Mouse (Mus musculus) spleen, postnatal 4 days (tissue): ENCODE measurements around the gene Ruvbl2.

ENCODE experiments used
- DNase-seq, 2 experiments: peaks; one replicate each; pipeline ENCODE4 v3.0.0; 2022; ENCODE audit warnings: low spot score in 2 of 2

The Ruvbl2 gene

GRCm38 (mm10) chr7:45461326-45461725 is 23.4 kb upstream of the Ruvbl2 start:
- peak in 1 of 2 experiments; percentile 64 for DNase-seq

GRCm38 (mm10) chr7:45460860-45461314 is 23.0 kb upstream of the Ruvbl2 start:
- DNase-seq, result peak; percentile 86 to 91

GRCm38 (mm10) chr7:45460377-45460776 is 22.5 kb upstream of the Ruvbl2 start:
- DNase-seq, result peak in 1 of 2 experiments; percentile 72

- DNase-seq, result peak; percentile 95 to 96
Observed at GRCm38 (mm10) chr7:45459564-45460140, 21.8 kb upstream of the Ruvbl2 start, which contains the start of gene Ftl1. Ftl1 (minus strand) TSS chr7:45459884.

DNA sequence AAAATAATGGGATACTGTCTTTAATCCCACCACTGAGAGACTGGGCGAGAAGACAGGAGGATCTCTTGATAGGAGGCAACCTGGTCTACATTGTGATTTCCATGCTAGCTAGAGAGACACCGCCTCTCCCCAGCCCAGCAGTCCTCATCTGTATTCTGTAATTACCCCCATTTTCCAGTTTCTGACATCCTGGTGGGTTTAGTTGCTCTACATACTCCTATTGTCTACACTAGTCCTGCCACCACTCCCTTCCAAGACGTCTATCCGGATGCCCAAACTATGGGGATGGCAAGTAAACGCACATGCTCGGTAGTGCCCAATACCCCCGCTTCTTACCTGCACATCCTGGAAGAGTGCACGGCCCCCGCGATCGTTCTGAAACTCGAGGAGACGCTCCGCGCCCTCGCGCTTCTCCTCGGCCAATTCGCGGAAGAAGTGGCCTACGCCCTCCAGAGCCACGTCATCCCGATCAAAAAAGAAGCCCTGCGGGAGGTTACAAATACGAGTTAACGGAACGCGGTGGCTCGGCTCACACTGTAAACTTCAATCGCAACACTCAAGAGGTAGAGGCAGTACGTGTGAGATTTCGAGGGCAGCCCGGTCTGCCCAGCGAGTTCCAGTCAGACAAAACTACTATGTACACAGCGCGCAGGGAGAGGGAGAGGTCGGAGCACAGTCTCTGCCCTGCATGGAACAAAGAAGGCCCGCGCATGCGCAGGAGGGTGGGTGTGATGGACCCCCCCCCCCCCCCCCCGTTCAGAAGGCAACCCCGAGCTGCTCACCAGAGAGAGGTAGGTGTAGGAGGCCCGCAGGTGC is 21.1 kb upstream of the Ruvbl2 start:
- DNase-seq, result peak; percentile 76 to 91

DNA sequence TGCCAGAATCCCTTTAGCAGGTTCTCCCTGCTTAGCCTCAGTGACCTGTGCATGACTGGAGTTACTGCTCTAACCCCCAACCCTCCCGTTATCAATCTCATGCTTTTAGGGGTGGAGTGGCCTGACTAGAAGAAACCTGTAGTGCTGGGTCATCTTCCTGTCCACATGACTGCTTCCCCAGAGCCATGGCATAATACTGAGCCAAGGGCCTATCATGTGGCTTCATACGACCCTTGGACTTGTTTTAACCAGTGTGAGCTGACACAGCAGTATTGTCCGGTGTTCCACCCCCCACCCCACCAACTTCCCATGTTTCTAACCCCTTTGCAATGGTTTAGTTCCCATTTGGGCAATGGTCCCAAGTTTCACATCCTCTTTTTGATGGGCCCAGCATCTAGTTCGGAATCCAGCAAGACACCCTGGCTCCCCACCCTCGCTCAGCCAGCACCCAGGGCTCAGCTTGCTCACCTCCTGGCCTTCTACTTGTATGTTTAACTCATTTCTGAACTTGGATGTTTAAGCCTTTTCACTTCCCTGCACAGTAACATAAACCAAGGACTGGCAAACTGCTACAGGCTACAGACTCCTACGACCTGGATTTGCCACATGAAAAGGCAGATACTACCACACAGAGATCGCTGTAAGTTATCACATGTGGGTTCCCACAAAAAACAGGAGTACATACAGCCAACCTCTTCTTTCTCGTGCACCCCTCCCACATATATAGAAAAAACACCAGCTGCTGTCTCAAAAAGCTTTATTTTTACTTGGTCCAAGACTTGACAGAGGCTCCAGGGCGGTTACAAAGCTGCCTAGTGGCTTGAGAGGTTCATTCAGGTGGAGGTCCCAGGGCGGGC is 19.5 kb upstream of the Ruvbl2 start:
- no peak for DNase-seq

GRCm38 (mm10) chr7:45456721-45457203 is 18.9 kb upstream of the Ruvbl2 start:
- DNase-seq, result no peak

DNA sequence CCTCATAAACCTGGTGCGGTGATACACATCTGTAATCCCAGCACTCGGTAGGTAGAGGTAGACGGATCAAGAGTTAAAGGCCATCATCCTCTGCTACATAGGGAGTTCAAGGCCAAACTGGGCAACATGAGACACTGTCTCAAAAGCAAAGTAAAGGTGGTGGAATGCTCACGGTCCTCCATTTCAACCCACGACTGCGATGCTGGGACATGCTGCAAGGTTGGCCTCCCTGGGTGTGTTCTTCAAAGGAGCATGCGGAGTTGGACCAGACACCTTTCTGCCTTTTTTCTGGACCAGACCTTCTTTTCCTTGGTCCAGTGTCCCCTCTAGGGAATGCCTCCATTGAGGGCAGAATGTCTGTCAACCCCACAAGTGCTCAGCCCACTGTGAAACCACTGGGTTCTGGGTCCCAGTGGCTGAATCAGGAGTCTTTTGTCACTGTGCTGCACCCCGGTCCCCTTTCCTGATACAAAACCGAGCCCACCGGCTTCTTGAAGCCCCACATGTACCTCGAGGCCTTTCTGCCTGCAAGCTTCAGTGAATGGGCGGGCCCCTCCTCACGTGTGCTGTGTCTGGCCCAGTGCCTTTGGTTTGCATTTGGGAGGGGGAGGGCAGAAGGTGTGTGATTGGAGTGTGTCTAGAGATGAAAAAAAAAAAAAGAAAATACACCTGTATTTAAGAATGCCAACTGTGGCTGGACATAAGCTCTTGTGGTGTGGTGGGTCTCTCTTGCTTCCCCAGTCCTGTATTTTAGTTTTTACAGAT is 18.2 kb upstream of the Ruvbl2 start:
- DNase-seq, result no peak

DNA sequence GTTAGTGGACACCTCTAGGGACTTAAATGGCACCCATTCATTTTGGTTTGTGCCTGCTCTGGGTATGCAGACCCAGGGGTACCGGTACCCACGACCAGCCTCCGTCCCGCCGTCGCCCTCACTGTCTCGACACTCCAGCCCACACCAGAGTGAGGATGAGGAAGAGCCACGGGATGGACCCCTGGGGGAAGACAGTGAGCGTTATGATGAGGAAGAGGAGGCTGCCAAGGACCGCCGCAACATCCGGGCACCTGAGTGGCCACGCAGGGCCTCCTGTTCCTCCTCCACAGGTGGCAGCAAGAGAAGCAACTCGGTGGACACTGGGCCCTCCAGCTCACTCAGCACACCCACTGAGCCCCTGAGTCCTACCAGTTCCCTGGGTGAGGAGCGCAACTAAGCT is 17.1 kb upstream of the Ruvbl2 start:
- DNase-seq, result no peak

- peak; percentile 85 to 95 for DNase-seq
Observed at GRCm38 (mm10) chr7:45451344-45451982, 13.6 kb upstream of the Ruvbl2 start.

DNA sequence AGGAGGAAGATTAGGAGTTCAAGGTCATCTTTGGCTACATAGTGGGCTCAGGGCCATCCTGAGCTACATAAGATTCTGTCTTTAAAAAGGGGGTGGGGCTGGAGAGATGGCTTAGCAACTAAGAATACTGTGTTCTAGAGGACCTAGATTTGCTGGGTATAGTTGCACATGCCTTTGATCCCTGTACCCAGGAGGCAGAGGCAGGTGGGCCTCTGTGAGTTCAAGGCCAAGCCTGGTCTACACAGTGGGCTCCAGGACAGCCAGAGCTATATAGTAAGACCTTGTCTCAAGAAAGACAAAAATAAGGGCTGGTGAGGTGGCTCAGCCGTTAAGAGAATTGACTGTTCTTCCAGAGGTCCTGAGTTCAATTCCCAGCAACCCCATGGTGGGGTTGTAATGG is 12.1 kb upstream of the Ruvbl2 start:
- no peak for DNase-seq

DNA sequence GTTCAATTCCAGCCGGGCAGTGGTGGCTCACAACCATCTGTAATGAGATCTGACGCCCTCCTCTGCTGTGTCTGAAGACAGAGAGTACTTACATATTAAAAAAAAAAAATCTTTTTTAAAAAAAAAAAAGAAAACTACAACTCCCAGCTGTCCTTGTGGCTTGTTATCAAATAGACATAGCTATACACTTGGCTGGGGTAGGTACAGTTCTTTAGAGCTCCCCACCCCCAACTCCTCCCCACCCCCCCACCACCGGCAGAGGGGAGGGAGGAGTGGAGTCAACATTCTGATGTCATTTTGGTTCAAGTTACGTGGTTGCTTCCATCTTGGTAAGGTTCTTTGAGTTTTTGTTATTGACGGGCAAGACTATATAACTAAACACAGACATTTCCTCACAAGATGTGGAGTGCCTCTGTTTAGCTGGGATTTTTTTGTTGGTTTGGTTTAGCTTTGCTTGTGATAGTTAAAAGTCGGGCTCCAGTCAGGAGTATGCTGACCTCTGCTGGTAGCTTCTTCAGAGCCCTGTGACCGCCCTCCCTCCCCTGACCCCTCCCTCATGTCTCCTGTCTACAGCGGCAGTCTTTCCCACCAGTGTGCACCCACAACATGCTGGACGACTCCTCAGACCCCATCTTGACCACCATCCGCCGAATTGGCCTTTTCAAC is 9.6 kb upstream of the Ruvbl2 start:
- DNase-seq, result no peak

DNA sequence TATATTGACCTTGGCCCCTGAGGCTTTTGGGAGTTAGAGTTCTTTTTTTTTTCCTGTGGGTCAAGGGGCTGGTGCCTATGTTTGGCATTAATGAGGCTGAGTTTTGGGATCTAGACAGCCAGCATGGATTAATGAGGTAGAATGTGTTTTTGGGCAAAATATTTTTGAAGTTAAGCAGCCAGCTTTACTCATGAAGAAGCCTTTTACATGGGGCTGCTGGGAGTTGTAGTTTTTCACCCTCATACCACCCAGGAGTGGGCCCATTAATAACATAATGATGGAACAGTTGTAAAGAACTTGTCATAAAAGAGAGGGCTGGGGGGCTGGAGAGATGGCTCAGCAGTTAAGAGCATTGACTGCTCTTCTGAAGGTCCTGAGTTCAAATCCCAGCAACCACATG is 8.7 kb upstream of the Ruvbl2 start:
- DNase-seq, result no peak

DNA sequence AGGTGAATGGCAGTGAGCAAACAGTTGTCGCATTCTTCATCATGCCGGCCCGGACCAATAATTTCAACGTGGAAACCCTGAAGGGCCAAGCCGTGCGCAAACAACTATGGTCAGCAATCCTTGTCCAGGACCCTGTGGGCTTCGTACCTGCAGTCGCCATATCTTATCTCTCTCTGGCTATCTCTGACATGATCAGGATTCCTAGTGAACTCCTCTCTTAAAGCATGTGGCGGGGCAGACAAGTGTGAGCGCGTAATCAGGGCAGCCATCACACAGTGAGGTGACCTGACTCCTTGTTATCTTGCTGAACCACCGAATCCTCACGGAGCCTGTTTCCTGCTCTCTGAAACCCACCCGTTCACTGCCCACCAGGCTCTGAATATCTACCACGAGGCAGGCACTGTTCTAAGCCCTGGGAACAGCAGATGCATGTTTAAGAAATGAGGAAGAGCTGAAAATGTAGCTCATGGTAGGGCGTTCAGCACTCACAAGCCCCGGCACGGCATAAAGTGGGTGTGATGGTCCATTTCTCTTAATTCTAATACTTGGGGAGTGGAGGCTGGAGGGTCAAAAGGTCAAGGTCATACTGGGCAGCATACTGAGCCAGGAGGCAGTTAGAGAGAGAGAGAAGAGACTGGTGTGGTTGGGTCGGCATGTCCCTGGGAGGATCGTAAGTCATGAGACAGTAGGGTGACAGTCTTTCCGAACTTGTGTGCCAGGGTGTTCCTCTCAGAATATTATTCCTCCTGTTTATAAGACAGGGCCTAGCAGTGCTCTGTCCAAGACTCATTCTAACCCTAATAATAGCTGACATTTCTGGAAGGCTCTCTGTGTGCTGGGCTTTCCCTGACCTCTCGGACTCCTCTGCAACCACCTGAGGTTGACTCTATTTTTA is 5.9 kb upstream of the Ruvbl2 start:
- DNase-seq, result no peak

GRCm38 (mm10) chr7:45437046-45437445 is 850 bp downstream of the Ruvbl2 start:
- no peak for DNase-seq

DNA sequence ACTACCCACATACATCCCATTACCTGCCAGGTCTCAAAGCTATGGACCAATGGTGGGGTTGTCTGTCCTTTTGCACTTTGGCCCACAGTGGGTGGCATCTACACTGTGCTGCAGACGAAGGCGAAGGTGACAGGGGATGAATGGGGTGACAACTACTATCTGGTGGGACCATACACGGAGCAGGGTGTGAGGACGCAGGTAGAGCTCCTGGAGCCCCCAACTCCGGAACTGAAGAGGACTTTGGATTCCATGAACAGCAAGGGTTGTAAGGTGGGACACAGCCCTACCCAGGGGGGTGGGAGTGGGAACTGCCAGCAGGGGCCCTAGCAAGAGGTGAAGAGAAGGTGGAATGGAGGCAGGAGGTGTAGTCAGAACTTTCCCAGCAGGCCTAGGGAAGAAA is 1.5 kb downstream of the Ruvbl2 start:
- DNase-seq, result no peak

DNA sequence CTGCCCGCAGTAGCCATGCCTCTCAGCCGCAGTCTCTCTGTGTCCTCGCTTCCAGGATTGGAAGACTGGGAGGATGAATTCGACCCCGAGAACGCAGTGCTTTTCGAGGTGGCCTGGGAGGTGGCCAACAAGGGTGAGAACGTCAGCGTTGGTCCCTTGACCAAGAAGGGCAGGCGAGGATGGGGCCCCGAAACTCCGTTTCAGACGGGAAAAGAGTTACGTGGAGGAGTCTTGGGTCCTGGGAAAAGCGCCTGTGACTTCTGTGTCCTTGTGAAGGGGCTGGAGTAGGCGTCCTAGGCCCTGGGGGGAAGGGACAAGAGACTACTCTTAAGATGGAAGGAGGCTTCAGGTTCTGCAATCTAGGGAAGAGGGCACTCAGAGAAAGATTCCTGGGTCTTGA is 2.9 kb downstream of the Ruvbl2 start:
- DNase-seq, result no peak

DNA sequence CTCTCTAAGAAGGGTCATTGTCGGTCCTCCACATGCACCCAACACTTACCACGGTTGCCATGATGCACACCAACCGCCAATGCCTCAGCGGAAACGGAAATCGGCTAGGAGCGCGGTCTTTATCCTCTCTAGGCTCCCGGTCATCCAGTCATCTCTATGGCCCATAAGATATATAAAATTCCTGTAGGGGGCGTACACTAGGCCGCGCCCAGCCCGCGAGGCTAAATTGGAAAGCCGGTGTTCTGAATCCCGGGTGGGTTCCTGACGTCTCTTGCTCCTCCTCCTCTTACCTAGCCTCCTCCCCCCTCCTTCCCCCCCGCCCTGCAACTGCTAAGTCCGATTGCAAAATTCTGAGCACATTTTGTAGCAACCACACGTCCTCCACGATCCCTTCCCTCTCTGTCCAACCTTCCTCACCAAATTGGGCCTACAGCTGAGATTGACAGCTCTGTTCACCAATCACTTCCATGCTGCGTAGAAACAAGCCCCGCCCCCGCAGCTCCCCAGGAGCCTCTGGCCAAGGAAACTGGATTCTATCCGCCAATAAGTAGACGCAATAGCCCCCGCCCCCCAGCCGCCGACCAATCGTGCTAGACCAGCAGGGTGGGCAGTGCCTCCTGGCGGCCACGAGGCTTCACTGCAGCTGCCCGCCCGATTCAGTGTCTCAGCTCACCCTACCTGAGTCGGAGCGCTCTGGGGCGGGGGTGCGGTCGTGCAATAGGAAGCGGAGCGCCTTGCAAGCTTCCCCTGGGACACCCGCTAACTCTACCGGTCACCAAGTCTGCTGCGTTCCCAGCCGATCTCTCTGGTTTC is 3.5 kb downstream of the Ruvbl2 start, which contains the start of gene Gys1:
Gene Gys1, plus strand, starts transcription at position 642 of the 813 bp plus-strand sequence.
- peak; percentile 100 for DNase-seq
